Mouse (Mus musculus): Measurements from ENCODE around the gene Lrrc42. TPM values are rescaled to one million over a fixed set of nuclear protein-coding genes. Genes with fewer than 3 reads are reported as not detected.

The Lrrc42 gene
- polyA plus RNA-seq, 1 experiment from 2014 or later, result 59.4 TPM

DNA sequence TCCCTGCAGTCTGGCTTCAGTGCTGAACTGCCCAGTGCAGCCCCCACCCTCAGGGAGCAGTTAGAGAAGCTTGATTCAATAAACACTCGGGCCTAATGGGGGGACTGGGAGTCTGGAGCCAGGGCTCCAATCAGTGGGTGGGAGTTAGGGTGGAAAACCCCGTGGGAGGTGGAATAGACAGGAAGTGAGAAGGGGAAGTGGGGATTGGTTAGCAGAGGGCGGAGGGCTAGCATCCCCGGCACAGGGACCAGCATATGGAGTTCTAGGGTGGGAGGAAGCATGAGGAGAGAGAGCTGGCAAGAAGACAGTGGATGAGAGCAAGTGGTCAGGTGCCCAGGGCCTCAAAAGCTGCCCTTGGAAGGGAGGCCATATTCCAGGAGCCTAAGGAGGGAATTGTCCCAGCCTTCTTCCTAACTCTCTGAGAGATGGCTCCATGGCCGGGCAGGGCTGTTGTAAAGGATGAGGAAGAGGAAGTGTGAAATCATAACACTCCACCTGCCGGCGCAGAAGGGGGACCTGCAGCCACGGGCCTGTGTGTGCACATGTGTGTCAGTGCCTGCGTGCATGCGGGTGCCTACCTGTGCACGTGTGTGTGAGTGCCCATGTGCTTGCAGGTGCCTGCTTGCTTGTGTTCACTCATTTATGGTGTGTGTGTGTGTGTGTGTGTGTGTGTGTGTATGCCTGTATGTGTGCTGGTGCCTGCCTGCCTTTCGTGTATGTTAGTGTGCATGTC is 39.9 kb downstream of the Lrrc42 start:
- WGBS, result 78% methylated on average over 12 of the region's 12 CpGs
- H3K9ac ChIP-seq (ENCODE audit: low read depth, low read length), result no peak overlapping the region
- H3K4me3 ChIP-seq (ENCODE audit: low read depth, low read length), result no peak overlapping the region
- H3K36me3 ChIP-seq (ENCODE audit: control insufficient read depth, insufficient read depth, low read length), result no peaks in the 10 kb centered on the region
- H3K27ac ChIP-seq (ENCODE audit: low read length), result no peak overlapping the region
- no peaks in the 10 kb centered on the region for H3K4me1 ChIP-seq (ENCODE audit: control insufficient read depth, insufficient read depth, low read length)
- no peaks in the 10 kb centered on the region for H3K27me3 ChIP-seq (ENCODE audit: control insufficient read depth, insufficient read depth, low read depth, low read length)
- no peaks in the 10 kb centered on the region for H3K9me3 ChIP-seq (replicated peaks; ENCODE audit: control insufficient read depth, low read length, poor library complexity, severe bottlenecking)
- no peak overlapping the region for H3K4me2 ChIP-seq (ENCODE audit: low read length)
- no peak for ATAC-seq

DNA sequence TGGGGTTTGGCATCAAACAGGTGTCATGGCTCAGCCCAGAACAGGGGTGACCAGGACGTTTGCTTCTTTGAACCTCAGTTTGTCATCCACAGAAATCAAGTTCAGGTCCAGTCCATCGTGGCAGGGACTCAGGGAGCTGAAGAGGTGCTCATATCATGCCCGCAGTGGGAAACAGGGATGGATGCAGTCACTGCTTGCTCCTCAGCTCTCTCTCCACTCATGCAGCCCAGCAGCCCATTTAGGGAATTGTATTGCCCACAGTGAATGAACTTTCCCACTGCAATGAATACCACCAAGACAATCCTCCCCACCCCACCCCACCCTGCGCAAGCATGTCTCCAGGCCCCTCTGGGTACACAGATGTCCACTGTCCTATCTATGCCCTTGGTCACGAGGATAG is 41.4 kb downstream of the Lrrc42 start:
- H3K27ac ChIP-seq (ENCODE audit: low read length), result no peak overlapping the region
- H3K36me3 ChIP-seq (ENCODE audit: control insufficient read depth, insufficient read depth, low read length), result no peaks in the 10 kb centered on the region
- H3K27me3 ChIP-seq (ENCODE audit: control insufficient read depth, insufficient read depth, low read depth, low read length), result no peaks in the 10 kb centered on the region
- H3K4me1 ChIP-seq (ENCODE audit: control insufficient read depth, insufficient read depth, low read length), result no peaks in the 10 kb centered on the region
- 86% methylated on average over 5 of the region's 5 CpGs for WGBS
- H3K9ac ChIP-seq (ENCODE audit: low read depth, low read length), result no peak overlapping the region
- no peak overlapping the region for H3K4me2 ChIP-seq (ENCODE audit: low read length)
- ATAC-seq, result no peak
- H3K9me3 ChIP-seq (replicated peaks; ENCODE audit: control insufficient read depth, low read length, poor library complexity, severe bottlenecking), result no peaks in the 10 kb centered on the region
- no peak overlapping the region for H3K4me3 ChIP-seq (ENCODE audit: low read depth, low read length)

- Histone ChIP-seq H3K36me3 (ENCODE audit: control insufficient read depth, insufficient read depth, low read length) (no peaks in the 10 kb centered on the region), H3K9ac (ENCODE audit: low read depth, low read length) (no peak overlapping the region), H3K4me1 (ENCODE audit: control insufficient read depth, insufficient read depth, low read length) (no peaks in the 10 kb centered on the region), H3K4me3 (ENCODE audit: low read depth, low read length) (no peak overlapping the region), H3K27ac (ENCODE audit: low read length) (no peak overlapping the region), H3K4me2 (ENCODE audit: low read length) (no peak overlapping the region), H3K27me3 (ENCODE audit: control insufficient read depth, insufficient read depth, low read depth, low read length) (no peaks in the 10 kb centered on the region), H3K9me3 (replicated peaks; ENCODE audit: control insufficient read depth, low read length, poor library complexity, severe bottlenecking) (no peaks in the 10 kb centered on the region)
- WGBS, result 70% methylated on average over 4 of the region's 4 CpGs
- ATAC-seq, result no peak
These were observed 41.9 kb downstream of the Lrrc42 start for GRCm38 (mm10) chr4:107211465-107211864.

DNA sequence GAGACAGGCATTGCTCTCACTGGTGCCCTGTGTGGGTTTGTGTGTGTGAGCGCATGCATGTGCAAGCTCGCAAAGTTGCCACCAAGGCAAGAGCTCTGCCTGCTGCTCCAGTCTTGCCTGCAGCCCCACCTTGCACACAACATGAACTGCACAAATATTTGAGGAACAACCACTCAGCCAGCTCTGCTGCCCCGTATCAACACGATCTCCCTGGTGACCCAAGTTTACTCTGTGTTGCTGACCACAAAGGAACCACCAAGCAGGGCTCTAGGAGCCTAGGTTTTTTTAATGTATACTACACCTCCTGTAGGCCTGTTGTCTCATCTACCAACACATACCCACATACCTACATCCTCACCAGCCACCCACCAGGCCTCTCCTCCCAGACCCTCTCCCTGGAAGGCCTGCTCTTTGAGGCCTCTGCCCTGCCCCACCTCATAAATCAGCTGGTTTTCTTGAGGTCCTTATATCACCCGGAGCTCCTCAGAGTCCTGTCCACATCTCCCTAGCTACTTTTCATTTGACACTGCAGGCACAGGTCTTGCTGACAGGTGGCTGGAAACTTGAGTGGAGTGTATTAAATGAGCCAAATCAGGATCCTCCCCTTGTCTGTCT is 42.7 kb downstream of the Lrrc42 start:
- 83% methylated on average over 5 of the region's 5 CpGs for WGBS
- Histone ChIP-seq H3K9ac (ENCODE audit: low read depth, low read length) (no peak overlapping the region), H3K9me3 (replicated peaks; ENCODE audit: control insufficient read depth, low read length, poor library complexity, severe bottlenecking) (no peaks in the 10 kb centered on the region), H3K4me1 (ENCODE audit: control insufficient read depth, insufficient read depth, low read length) (no peaks in the 10 kb centered on the region), H3K27me3 (ENCODE audit: control insufficient read depth, insufficient read depth, low read depth, low read length) (no peaks in the 10 kb centered on the region), H3K4me3 (ENCODE audit: low read depth, low read length) (no peak overlapping the region), H3K27ac (ENCODE audit: low read length) (no peak overlapping the region), H3K4me2 (ENCODE audit: low read length) (no peak overlapping the region), H3K36me3 (ENCODE audit: control insufficient read depth, insufficient read depth, low read length) (no peaks in the 10 kb centered on the region)
- ATAC-seq, result no peak

GRCm38 (mm10) chr4:107208880-107209279 is 44.5 kb downstream of the Lrrc42 start, which contains the start of gene Ldlrad1:
Ldlrad1 (plus strand) TSS chr4:107209180.
- 91% methylated on average over 3 of the region's 3 CpGs for WGBS
- no peak within 1 kb of the TSS for H3K4me3 ChIP-seq (ENCODE audit: low read depth, low read length)
- no peak within 1 kb of the TSS for H3K9ac ChIP-seq (ENCODE audit: low read depth, low read length)
- no peaks in the 10 kb centered on the region for H3K9me3 ChIP-seq (replicated peaks; ENCODE audit: control insufficient read depth, low read length, poor library complexity, severe bottlenecking)
- H3K27ac ChIP-seq (ENCODE audit: low read length), result no peak within 1 kb of the TSS
- H3K4me1 ChIP-seq (ENCODE audit: control insufficient read depth, insufficient read depth, low read length), result no peaks in the 10 kb centered on the region
- no peaks in the 10 kb centered on the region for H3K27me3 ChIP-seq (ENCODE audit: control insufficient read depth, insufficient read depth, low read depth, low read length)
- no peak for ATAC-seq
- H3K4me2 ChIP-seq (ENCODE audit: low read length), result no peak within 1 kb of the TSS
- H3K36me3 ChIP-seq (ENCODE audit: control insufficient read depth, insufficient read depth, low read length), result no peaks in the 10 kb centered on the region

DNA sequence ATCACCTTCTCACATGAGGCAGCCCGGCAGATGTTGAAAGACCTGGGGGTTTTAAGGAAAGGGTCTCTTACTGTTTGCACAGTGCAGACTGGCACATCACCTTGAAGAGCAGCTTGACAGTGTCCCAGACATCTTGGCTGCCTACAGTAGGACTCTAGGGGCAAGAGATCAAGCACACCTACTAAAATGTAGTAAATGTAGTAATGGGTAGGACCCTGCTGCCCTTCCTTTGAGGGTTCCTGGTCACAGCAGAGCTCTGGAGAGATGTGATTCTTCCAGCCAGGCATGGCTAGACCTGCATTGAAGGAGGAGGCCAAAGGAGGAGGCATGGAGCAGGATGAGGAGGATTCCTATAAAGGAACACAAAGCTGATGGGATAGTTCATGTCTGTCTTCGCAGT is 46.3 kb downstream of the Lrrc42 start:
- H3K4me1 ChIP-seq (ENCODE audit: control insufficient read depth, insufficient read depth, low read length), result no peaks in the 10 kb centered on the region
- H3K27me3 ChIP-seq (ENCODE audit: control insufficient read depth, insufficient read depth, low read depth, low read length), result no peaks in the 10 kb centered on the region
- H3K27ac ChIP-seq (ENCODE audit: low read length), result no peak overlapping the region
- no peak overlapping the region for H3K4me2 ChIP-seq (ENCODE audit: low read length)
- H3K9me3 ChIP-seq (replicated peaks; ENCODE audit: control insufficient read depth, low read length, poor library complexity, severe bottlenecking), result no peaks in the 10 kb centered on the region
- H3K4me3 ChIP-seq (ENCODE audit: low read depth, low read length), result no peak overlapping the region
- WGBS, result 98% methylated on average over 2 of the region's 2 CpGs
- peaks cover 8% of the 10 kb centered on the region for H3K36me3 ChIP-seq (ENCODE audit: control insufficient read depth, insufficient read depth, low read length)
- no peak overlapping the region for H3K9ac ChIP-seq (ENCODE audit: low read depth, low read length)
- ATAC-seq, result no peak

DNA sequence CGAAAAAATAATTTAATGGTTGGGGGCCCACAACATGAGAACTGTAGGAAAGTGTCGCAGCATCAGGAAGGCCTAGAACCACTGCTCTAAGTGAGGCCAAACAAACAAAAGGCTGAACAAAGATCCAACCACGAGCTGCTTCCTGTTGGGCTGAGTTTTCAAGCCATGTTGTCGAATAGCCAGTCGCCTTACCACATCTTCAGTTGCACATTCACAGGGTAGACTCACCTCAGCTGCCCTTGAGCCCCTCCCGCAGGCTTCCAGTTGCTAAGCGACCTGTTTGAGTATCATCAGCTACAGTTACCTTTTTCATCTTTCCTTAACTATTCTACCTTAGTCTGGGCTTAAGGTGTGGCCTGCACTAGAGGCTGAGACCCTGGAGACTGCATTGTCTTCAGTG is 50.3 kb downstream of the Lrrc42 start:
- Histone ChIP-seq H3K4me1 (ENCODE audit: control insufficient read depth, insufficient read depth, low read length) (no peaks in the 10 kb centered on the region), H3K36me3 (ENCODE audit: control insufficient read depth, insufficient read depth, low read length) (peaks cover 32% of the 10 kb centered on the region), H3K9ac (ENCODE audit: low read depth, low read length) (no peak overlapping the region), H3K9me3 (replicated peaks; ENCODE audit: control insufficient read depth, low read length, poor library complexity, severe bottlenecking) (no peaks in the 10 kb centered on the region), H3K4me2 (ENCODE audit: low read length) (no peak overlapping the region), H3K27me3 (ENCODE audit: control insufficient read depth, insufficient read depth, low read depth, low read length) (no peaks in the 10 kb centered on the region), H3K4me3 (ENCODE audit: low read depth, low read length) (no peak overlapping the region), H3K27ac (ENCODE audit: low read length) (no peak overlapping the region)
- no peak for ATAC-seq
- 91% methylated on average over 7 of the region's 7 CpGs for WGBS

- 96% methylated on average over 3 of the region's 3 CpGs for WGBS
- no peak overlapping the region for H3K4me2 ChIP-seq (ENCODE audit: low read length)
- H3K9ac ChIP-seq (ENCODE audit: low read depth, low read length), result no peak overlapping the region
- no peak overlapping the region for H3K27ac ChIP-seq (ENCODE audit: low read length)
- no peaks in the 10 kb centered on the region for H3K4me1 ChIP-seq (ENCODE audit: control insufficient read depth, insufficient read depth, low read length)
- H3K4me3 ChIP-seq (ENCODE audit: low read depth, low read length), result no peak overlapping the region
- H3K9me3 ChIP-seq (replicated peaks; ENCODE audit: control insufficient read depth, low read length, poor library complexity, severe bottlenecking), result no peaks in the 10 kb centered on the region
- H3K36me3 ChIP-seq (ENCODE audit: control insufficient read depth, insufficient read depth, low read length), result peaks cover 39% of the 10 kb centered on the region
- H3K27me3 ChIP-seq (ENCODE audit: control insufficient read depth, insufficient read depth, low read depth, low read length), result no peaks in the 10 kb centered on the region
- ATAC-seq, result no peak
These were observed 51.6 kb downstream of the Lrrc42 start for GRCm38 (mm10) chr4:107201779-107202178.

DNA sequence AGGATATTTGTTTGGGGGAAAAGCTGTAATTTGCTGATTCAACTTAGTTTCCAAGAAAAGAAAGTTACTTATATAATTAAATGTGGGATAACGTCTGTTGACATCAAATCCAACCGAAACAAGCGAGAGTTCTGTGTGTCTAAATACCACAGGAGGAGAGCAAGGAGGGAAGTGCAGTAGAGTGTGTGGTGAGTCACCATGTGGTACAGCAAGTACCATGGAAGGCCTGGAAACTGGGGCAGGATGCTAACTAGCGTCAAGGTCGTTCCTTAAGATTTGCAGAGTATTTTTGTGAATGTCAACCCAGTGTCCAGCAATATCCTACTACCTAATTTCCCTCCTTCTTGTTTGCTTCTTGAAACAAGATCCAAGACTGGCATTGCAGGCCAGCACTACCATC is 55.3 kb downstream of the Lrrc42 start:
- no peaks in the 10 kb centered on the region for H3K9me3 ChIP-seq (replicated peaks; ENCODE audit: control insufficient read depth, low read length, poor library complexity, severe bottlenecking)
- H3K27me3 ChIP-seq (ENCODE audit: control insufficient read depth, insufficient read depth, low read depth, low read length), result no peaks in the 10 kb centered on the region
- H3K4me1 ChIP-seq (ENCODE audit: control insufficient read depth, insufficient read depth, low read length), result no peaks in the 10 kb centered on the region
- ATAC-seq, result no peak
- no peak overlapping the region for H3K9ac ChIP-seq (ENCODE audit: low read depth, low read length)
- no peak overlapping the region for H3K4me2 ChIP-seq (ENCODE audit: low read length)
- 99% methylated on average over 5 of the region's 5 CpGs for WGBS
- peaks cover 52% of the 10 kb centered on the region for H3K36me3 ChIP-seq (ENCODE audit: control insufficient read depth, insufficient read depth, low read length)
- no peak overlapping the region for H3K4me3 ChIP-seq (ENCODE audit: low read depth, low read length)
- no peak overlapping the region for H3K27ac ChIP-seq (ENCODE audit: low read length)

Measured in midbrain, embryonic 16.5 days (tissue).